Mouse (Mus musculus): ENCODE data around the gene Mfsd6.

- TF ChIP-seq EP300 (IDR thresholded peaks at IDR 0.05; ENCODE audit: insufficient read depth, low read depth, low read length) (no peak), CTCF (IDR thresholded peaks at IDR 0.05; ENCODE audit: low read depth, low read length) (no peak), POLR2A (IDR thresholded peaks at IDR 0.05; ENCODE audit: insufficient read depth, low read length) (no peak)
Observed at GRCm38 (mm10) chr1:52718068-52718748, 9.1 kb downstream of the Mfsd6 start.

All from ES-Bruce4 (cell line).